Mouse (Mus musculus) forebrain, embryonic 16.5 days (tissue): ENCODE results near the gene Bend5. TPM values are rescaled to one million over a fixed set of nuclear protein-coding genes. Genes with fewer than 3 reads are reported as not detected.

ENCODE experiments used
- ATAC-seq: fragments of 200-750 bp; cut with Nextera tagmentation; 2 replicates; pipeline ENCODE4 v1.8.0; 2017; ENCODE audit warnings: mild to moderate bottlenecking, moderate library complexity
- H3K27ac ChIP-seq: fragments of 300-500 bp; sonication (generic); 2 replicates; pipeline ENCODE4 v1.5.1; 2014; ENCODE audit warnings: low read length, control low read depth
- H3K27me3 ChIP-seq: fragments of 300-500 bp; sonication (generic); replicated peaks from 2 replicates; pipeline ENCODE4 v1.6.1; 2014; ENCODE audit warnings: low read length; ENCODE audit not compliant: control insufficient read depth, insufficient read depth
- H3K36me3 ChIP-seq: fragments of 300-500 bp; sonication (generic); 2 replicates; pipeline ENCODE4 v1.6.1; 2014; ENCODE audit not compliant: control insufficient read depth, insufficient read depth
- H3K4me1 ChIP-seq: fragments of 300-500 bp; sonication (generic); replicated peaks from 2 replicates; pipeline ENCODE4 v1.6.1; 2014; ENCODE audit warnings: low read length; ENCODE audit not compliant: control insufficient read depth, insufficient read depth
- H3K4me2 ChIP-seq: fragments of 300-500 bp; sonication (generic); 2 replicates; pipeline ENCODE4 v1.6.1; 2014; ENCODE audit warnings: mild to moderate bottlenecking, low read length, control low read depth
- H3K4me3 ChIP-seq: fragments of 300-500 bp; sonication (generic); replicated peaks from 2 replicates; pipeline ENCODE4 v1.5.1; 2014; ENCODE audit warnings: mild to moderate bottlenecking, low read length, control low read depth
- H3K9ac ChIP-seq: fragments of 300-500 bp; sonication (generic); replicated peaks from 2 replicates; pipeline ENCODE4 v1.6.1; 2014; ENCODE audit warnings: low read depth, low read length, control low read depth
- H3K9me3 ChIP-seq: fragments of 300-500 bp; sonication (generic); 2 replicates; pipeline ENCODE4 v1.6.1; 2016; ENCODE audit warnings: low read length; ENCODE audit not compliant: control insufficient read depth
- WGBS: fragments of 180-500 bp; shearing (Covaris S2); extraction: QIAGEN DNeasy Blood & Tissue Kit; methylation state at CpG from one replicate; pipeline ENCODE4 v1.1.7; 2014; 5-methylcytosine and 5-hydroxymethylcytosine counted together
- polyA plus RNA-seq: library from polyadenylated mRNA; unstranded; fragments of >200 nt; fragmentation: Nextera tagmentation; extraction: Ambion mirVana; gene quantifications from 2 replicates; pipeline ENCODE4 v1.2.1, GENCODE M21; 2015

Bend5 gene
- polyA plus RNA-seq, 1 experiment from 2014 or later = 53.8 TPM

DNA sequence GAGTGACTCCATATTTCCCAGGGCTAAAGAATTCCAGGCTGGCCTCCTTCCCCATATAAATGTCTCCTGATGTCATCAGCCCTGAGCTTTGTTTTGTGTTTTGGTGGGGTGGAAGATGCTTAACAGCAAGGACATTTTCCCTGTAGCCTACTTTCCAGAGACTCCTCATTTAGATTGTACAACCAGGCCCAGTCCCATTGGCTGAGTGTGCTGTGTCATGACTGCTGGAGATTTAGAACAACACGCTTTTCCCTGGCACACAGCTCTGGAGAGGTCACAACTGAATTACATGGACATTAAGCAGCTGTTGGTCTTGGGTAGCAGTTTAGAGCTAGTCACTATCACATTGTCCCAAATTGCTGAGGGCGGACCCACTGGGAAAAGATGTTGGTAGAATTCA lies 16.4 kb downstream of the Bend5 start:
- H3K27ac ChIP-seq = no peak overlapping the region
- no peaks in the 10 kb centered on the region for H3K27me3 ChIP-seq
- H3K36me3 ChIP-seq = peaks cover 17% of the 10 kb centered on the region
- no peak overlapping the region for H3K4me2 ChIP-seq
- WGBS = 96% methylated on average over 2 of the region's 2 CpGs
- no peak for ATAC-seq
- H3K4me1 ChIP-seq = no peaks in the 10 kb centered on the region
- no peak overlapping the region for H3K4me3 ChIP-seq
- H3K9ac ChIP-seq = no peak overlapping the region
- H3K9me3 ChIP-seq = no peaks in the 10 kb centered on the region

DNA sequence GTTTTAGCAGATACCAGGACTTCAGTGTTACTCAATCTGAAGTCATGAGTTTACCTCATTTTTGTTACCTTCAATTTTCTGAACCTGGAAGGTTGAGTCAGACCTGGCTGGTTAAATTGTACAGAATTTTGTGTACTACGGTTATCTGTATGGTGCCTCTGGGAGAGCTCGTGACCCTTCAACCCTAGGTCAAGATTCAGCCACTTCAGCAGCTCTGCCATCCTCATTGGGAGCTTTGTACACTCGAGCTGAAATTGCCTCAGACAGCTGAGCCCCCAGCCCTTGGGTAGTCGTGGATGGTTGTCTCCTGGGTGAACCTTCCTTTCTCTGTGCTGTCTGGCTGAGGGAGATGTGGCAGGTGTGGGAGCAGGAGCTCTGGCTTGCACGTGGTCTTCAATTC lies 17.2 kb downstream of the Bend5 start:
- no peaks in the 10 kb centered on the region for H3K9me3 ChIP-seq
- H3K27me3 ChIP-seq = no peaks in the 10 kb centered on the region
- no peak for ATAC-seq
- peaks cover 17% of the 10 kb centered on the region for H3K36me3 ChIP-seq
- H3K27ac ChIP-seq = no peak overlapping the region
- WGBS = 79% methylated on average over 5 of the region's 5 CpGs
- no peak overlapping the region for H3K4me2 ChIP-seq
- H3K9ac ChIP-seq = no peak overlapping the region
- no peak overlapping the region for H3K4me3 ChIP-seq
- no peaks in the 10 kb centered on the region for H3K4me1 ChIP-seq

DNA sequence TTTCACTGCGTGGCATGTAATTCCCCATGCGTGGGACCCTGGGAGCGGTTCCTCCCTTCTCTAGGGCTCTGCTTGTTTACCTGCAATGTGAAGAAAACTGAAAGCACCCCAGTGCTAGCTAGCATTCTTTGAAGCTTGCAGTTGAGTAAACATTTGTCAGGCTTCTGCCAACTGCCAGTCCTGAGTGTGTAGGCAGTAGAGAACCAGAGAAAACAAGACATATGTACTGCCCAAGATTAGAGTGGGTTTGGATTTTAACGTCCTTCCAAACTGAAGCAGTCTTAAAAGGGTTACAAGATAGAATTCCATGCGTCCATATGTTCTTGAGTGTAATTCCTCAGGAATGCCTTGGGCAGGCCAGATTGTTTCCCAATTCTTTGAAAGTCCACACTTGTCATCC lies 17.6 kb downstream of the Bend5 start:
- Histone ChIP-seq H3K27me3 (no peaks in the 10 kb centered on the region), H3K36me3 (peaks cover 17% of the 10 kb centered on the region), H3K27ac (no peak overlapping the region), H3K9me3 (no peaks in the 10 kb centered on the region), H3K4me3 (no peak overlapping the region), H3K4me1 (no peaks in the 10 kb centered on the region), H3K9ac (no peak overlapping the region), H3K4me2 (no peak overlapping the region)
- ATAC-seq = no peak
- WGBS = 87% methylated on average over 5 of the region's 5 CpGs

DNA sequence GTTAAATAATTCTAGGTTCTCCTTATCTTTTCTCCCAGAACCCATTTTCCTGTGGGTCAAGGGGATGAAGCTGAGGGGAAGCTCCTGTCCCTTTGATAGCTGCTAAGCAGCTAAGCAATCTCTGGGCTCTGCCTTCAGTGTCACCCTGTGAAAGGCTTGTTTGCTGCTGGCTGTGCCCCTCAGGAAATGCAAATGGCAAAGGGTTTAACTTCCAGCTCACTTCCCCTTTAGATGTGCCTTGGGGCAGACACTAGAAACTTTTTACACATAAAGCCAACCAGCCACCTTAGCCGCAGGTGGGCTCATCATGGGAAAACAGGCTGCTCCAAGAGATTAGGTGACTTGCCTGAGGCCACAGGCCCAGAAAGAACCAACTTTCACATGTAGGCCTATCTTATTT lies 26.9 kb downstream of the Bend5 start:
- Histone ChIP-seq H3K36me3 (no peaks in the 10 kb centered on the region), H3K4me2 (no peak overlapping the region), H3K9ac (no peak overlapping the region), H3K27me3 (peaks cover 9% of the 10 kb centered on the region; the same call in 1 of the 2 replicates), H3K4me1 (peaks cover 26% of the 10 kb centered on the region), H3K27ac (no peak overlapping the region), H3K9me3 (no peaks in the 10 kb centered on the region), H3K4me3 (no peak overlapping the region)
- ATAC-seq = no peak
- 71% methylated on average over 1 of the region's 1 CpGs for WGBS

DNA sequence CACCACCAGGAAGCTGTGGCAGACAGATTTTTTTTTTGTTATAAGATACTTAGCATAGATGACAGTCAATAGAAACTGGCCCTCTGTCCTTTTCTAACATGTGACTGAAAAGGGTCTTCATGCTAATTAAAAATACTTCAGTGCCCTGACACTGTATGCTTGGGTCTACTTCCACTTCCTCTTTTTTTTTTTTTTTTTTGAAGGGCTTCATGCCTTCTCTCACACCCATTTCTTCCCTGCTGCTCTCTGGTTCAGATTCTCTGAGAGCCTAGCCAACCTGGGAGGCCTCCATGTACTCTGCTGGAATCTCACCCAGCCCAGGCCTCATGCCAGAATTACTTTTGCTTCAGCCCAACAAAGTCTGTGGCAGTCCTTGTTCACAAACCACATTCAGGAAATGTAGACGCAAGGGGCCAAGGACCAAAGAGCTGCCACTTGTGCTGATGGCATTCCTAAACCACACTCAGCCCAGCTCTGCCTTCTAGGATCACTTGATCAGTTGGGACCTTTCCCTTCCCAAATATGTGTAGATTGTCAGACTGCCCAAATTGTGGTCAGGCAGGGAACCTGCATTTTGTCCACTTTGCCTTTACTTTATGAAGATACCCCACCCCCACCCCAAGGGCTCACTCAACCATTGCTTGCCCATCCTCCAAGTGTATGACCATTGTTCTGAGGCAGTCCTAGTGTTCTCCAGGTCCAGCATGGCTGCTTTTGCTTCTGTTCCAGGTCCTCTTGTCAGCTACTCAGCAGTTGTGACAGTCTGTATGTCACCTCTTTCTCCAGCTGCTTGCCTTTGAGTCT lies 27.8 kb downstream of the Bend5 start:
- Histone ChIP-seq H3K27me3 (peaks cover 9% of the 10 kb centered on the region; the same call in 1 of the 2 replicates), H3K9ac (no peak overlapping the region), H3K4me2 (no peak overlapping the region), H3K27ac (no peak overlapping the region), H3K9me3 (no peaks in the 10 kb centered on the region), H3K4me1 (peaks cover 26% of the 10 kb centered on the region), H3K36me3 (no peaks in the 10 kb centered on the region), H3K4me3 (no peak overlapping the region)
- peak; percentile 9; the same call in 1 of the 2 replicates for ATAC-seq
- WGBS = 36% methylated on average over 1 of the region's 1 CpGs

DNA sequence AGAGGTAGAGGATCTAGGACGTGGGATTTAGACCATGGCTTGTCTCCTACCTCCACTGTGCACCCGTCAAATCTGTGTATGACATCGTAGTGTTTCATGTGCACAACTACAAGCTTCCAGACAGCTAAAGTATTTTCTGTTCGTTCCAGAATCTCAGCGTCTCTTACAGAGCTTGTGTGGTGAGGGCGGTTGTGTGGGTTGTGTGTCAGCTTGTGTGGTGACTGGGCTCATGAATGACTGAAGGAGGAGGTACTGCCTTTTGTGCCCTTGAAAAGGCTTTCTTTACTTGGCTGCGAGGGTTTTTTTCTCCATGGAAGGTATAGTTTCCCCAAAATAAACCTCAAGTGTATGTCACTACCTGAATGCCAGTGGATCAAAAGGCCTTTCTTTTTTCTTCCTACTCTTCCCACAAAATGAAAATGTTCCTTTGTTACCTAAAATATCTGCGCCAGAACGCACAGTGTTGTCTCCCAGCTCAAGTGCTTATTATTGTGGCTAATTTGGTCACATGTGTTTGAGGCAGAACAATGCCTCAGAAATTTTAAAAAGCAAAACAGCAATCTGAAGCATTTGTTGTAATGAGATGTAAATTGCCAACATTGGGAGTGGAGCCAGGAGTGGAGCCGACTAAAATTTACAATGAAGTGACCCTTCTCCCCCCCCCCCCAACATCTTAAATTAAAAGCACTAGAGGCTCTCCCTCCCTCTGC lies 29.3 kb downstream of the Bend5 start:
- Histone ChIP-seq H3K4me1 (peaks cover 26% of the 10 kb centered on the region), H3K27me3 (peaks cover 9% of the 10 kb centered on the region; the same call in 1 of the 2 replicates), H3K9ac (0 out of 2 replicates have a peak overlapping the region, but pooled peaks have one; percentile 15), H3K27ac (peak overlapping the region; percentile 17), H3K9me3 (no peaks in the 10 kb centered on the region), H3K4me2 (no peak overlapping the region), H3K4me3 (no peak overlapping the region), H3K36me3 (no peaks in the 10 kb centered on the region)
- 10% methylated on average over 10 of the region's 10 CpGs for WGBS
- peak; percentile 79 for ATAC-seq

DNA sequence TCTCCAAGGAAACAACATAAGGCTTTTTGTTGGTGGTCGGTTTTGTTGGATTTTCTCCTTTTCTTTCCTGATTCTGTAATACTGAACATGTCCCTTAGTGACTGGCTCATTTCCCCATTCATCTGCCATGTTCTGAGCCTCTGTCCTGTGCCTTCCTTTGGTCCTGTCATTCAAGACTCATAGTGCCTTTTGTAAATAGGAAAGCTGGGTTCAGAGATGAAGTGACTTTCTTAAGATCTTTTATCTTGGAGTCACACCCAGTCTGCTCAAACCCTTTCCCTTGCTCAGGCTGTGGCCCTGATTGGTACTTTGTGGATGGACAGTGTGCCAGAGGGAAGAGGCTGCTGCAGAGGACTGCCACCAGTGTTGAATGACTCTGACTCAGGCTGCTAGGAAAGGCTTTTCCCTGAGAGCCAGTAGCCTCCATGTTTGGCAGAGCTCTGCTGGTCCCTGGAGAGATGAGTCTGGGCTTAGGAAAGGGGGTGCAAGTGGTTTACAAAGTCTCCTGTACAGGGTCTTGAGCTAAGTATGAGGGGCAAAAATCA lies 29.9 kb downstream of the Bend5 start:
- no peaks in the 10 kb centered on the region for H3K9me3 ChIP-seq
- WGBS = 5% methylated on average over 1 of the region's 1 CpGs
- H3K27ac ChIP-seq = peak overlapping the region; percentile 17; the same call in 1 of the 2 replicates
- no peak overlapping the region for H3K9ac ChIP-seq
- no peaks in the 10 kb centered on the region for H3K36me3 ChIP-seq
- no peak overlapping the region for H3K4me2 ChIP-seq
- no peak overlapping the region for H3K4me3 ChIP-seq
- ATAC-seq = peak; percentile 55
- H3K4me1 ChIP-seq = peaks cover 26% of the 10 kb centered on the region
- H3K27me3 ChIP-seq = peaks cover 9% of the 10 kb centered on the region; the same call in 1 of the 2 replicates

DNA sequence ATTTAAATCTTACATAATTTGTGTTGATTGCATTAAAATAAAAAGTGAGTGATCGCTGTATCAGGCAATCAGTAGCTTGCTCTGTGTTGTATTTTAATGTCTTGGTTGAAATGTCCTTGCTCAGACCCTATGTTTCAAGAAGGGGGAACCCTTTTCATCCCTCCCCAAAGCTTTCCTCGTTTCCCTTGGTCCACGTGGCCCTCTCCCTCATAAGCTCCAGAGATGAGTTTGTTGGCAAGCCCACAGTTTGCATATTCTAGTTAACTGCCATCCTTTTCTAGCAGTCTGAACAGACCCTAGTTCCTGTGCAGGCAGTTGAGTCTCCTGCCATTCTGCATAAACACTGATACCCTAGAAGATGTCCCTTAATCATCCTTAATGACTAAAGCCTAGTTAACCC lies 33.1 kb downstream of the Bend5 start:
- no peak for ATAC-seq
- Histone ChIP-seq H3K4me1 (peaks cover 20% of the 10 kb centered on the region), H3K27ac (no peak overlapping the region), H3K36me3 (no peaks in the 10 kb centered on the region), H3K4me3 (no peak overlapping the region), H3K9ac (no peak overlapping the region), H3K27me3 (peaks cover 6% of the 10 kb centered on the region; the same call in 1 of the 2 replicates), H3K9me3 (no peaks in the 10 kb centered on the region), H3K4me2 (no peak overlapping the region)
- WGBS = 67% methylated on average over 3 of the region's 3 CpGs

DNA sequence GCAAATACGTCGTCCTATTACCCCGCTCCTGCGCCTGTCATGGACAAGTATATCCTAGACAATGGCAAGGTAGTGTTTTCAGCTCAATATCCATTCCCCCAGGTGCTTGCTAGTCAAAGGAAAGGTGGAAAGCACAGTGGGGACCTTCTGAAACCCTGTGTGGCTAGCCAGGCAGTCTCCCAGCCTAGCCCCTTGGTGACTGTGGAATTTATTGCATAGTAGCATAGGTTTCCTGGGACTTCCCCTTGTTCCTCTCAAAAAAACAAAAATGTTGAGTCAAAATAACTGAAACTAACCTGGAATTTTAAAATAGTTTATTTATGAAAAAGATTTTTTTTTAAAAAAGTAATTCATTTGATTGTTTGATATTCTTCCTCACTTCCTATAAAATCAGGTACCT lies 33.8 kb downstream of the Bend5 start:
- Histone ChIP-seq H3K9ac (no peak overlapping the region), H3K27me3 (peaks cover 6% of the 10 kb centered on the region; the same call in 1 of the 2 replicates), H3K27ac (no peak overlapping the region), H3K4me3 (no peak overlapping the region), H3K9me3 (no peaks in the 10 kb centered on the region), H3K36me3 (no peaks in the 10 kb centered on the region), H3K4me1 (peaks cover 13% of the 10 kb centered on the region), H3K4me2 (no peak overlapping the region)
- ATAC-seq = no peak
- WGBS = 98% methylated on average over 4 of the region's 4 CpGs
